Mouse (Mus musculus): ENCODE results near the gene Srrm3. TPM values are rescaled to one million over a fixed set of nuclear protein-coding genes. Genes with fewer than 3 reads are reported as not detected.

Srrm3 gene
- polyA plus RNA-seq, 1 experiment: 0.12 TPM

GRCm38 (mm10) chr5:135822316-135822944 lies 15.7 kb downstream of the Srrm3 start:
- TF ChIP-seq CTCF (IDR thresholded peaks at IDR 0.05; ENCODE audit: control insufficient read depth, insufficient read depth, insufficient replicate concordance, low read depth, low read length) (no peak), POLR2A (IDR thresholded peaks at IDR 0.05; ENCODE audit: control insufficient read depth, low read depth, low read length) (no peak)
- Histone ChIP-seq H3K27me3 (ENCODE audit: control insufficient read depth, insufficient read depth, low read length) (no peaks in the 10 kb centered on the region), H3K4me1 (ENCODE audit: control insufficient read depth, insufficient read depth, low read length) (0 out of 2 replicates have a peak, but pooled peaks cover 2% of the 10 kb centered on the region), H3K27ac (ENCODE audit: control insufficient read depth, insufficient read depth, low read depth, low read length) (no peak overlapping the region), H3K36me3 (ENCODE audit: control insufficient read depth, insufficient read depth, low read length) (no peaks in the 10 kb centered on the region), H3K4me3 (ENCODE audit: control insufficient read depth, low read depth, low read length) (no peak overlapping the region)

- TF ChIP-seq POLR2A (IDR thresholded peaks at IDR 0.05; ENCODE audit: control insufficient read depth, low read depth, low read length): no peak
- no peak for TF ChIP-seq CTCF (IDR thresholded peaks at IDR 0.05; ENCODE audit: control insufficient read depth, insufficient read depth, insufficient replicate concordance, low read depth, low read length)
- Histone ChIP-seq H3K27me3 (ENCODE audit: control insufficient read depth, insufficient read depth, low read length) (no peaks in the 10 kb centered on the region), H3K4me1 (ENCODE audit: control insufficient read depth, insufficient read depth, low read length) (no peaks in the 10 kb centered on the region)
Observed at GRCm38 (mm10) chr5:135824517-135824916, 17.8 kb downstream of the Srrm3 start.

GRCm38 (mm10) chr5:135826225-135826624 lies 19.5 kb downstream of the Srrm3 start:
- Histone ChIP-seq H3K27ac (ENCODE audit: control insufficient read depth, insufficient read depth, low read depth, low read length) (no peak overlapping the region), H3K27me3 (ENCODE audit: control insufficient read depth, insufficient read depth, low read length) (no peaks in the 10 kb centered on the region), H3K4me3 (ENCODE audit: control insufficient read depth, low read depth, low read length) (no peak overlapping the region), H3K4me1 (ENCODE audit: control insufficient read depth, insufficient read depth, low read length) (no peaks in the 10 kb centered on the region; the same call in 1 of the 2 replicates), H3K36me3 (ENCODE audit: control insufficient read depth, insufficient read depth, low read length) (no peaks in the 10 kb centered on the region)
- no peak for TF ChIP-seq POLR2A (IDR thresholded peaks at IDR 0.05; ENCODE audit: control insufficient read depth, low read depth, low read length)
- no peak for TF ChIP-seq CTCF (IDR thresholded peaks at IDR 0.05; ENCODE audit: control insufficient read depth, insufficient read depth, insufficient replicate concordance, low read depth, low read length)

More at GRCm38 (mm10) chr5:135824517-135824916, 17.8 kb downstream of the Srrm3 start:
- Histone ChIP-seq H3K4me3 (ENCODE audit: control insufficient read depth, low read depth, low read length) (no peak overlapping the region), H3K27ac (ENCODE audit: control insufficient read depth, insufficient read depth, low read depth, low read length) (no peak overlapping the region), H3K36me3 (ENCODE audit: control insufficient read depth, insufficient read depth, low read length) (no peaks in the 10 kb centered on the region)

GRCm38 (mm10) chr5:135829381-135829780 lies 22.7 kb downstream of the Srrm3 start:
- no peak overlapping the region for H3K4me3 ChIP-seq (ENCODE audit: control insufficient read depth, low read depth, low read length)
- TF ChIP-seq POLR2A (IDR thresholded peaks at IDR 0.05; ENCODE audit: control insufficient read depth, low read depth, low read length): no peak
- TF ChIP-seq CTCF (IDR thresholded peaks at IDR 0.05; ENCODE audit: control insufficient read depth, insufficient read depth, insufficient replicate concordance, low read depth, low read length): no peak
- H3K27ac ChIP-seq (ENCODE audit: control insufficient read depth, insufficient read depth, low read depth, low read length): no peak overlapping the region
- H3K27me3 ChIP-seq (ENCODE audit: control insufficient read depth, insufficient read depth, low read length): no peaks in the 10 kb centered on the region
- no peaks in the 10 kb centered on the region for H3K36me3 ChIP-seq (ENCODE audit: control insufficient read depth, insufficient read depth, low read length)
- H3K4me1 ChIP-seq (ENCODE audit: control insufficient read depth, insufficient read depth, low read length): no peaks in the 10 kb centered on the region; the same call in 1 of the 2 replicates

- no peak for TF ChIP-seq CTCF (IDR thresholded peaks at IDR 0.05; ENCODE audit: control insufficient read depth, insufficient read depth, insufficient replicate concordance, low read depth, low read length)
- no peak for TF ChIP-seq POLR2A (IDR thresholded peaks at IDR 0.05; ENCODE audit: control insufficient read depth, low read depth, low read length)
- Histone ChIP-seq H3K27me3 (ENCODE audit: control insufficient read depth, insufficient read depth, low read length) (no peaks in the 10 kb centered on the region), H3K27ac (ENCODE audit: control insufficient read depth, insufficient read depth, low read depth, low read length) (no peak overlapping the region), H3K36me3 (ENCODE audit: control insufficient read depth, insufficient read depth, low read length) (no peaks in the 10 kb centered on the region), H3K4me3 (ENCODE audit: control insufficient read depth, low read depth, low read length) (no peak overlapping the region), H3K4me1 (ENCODE audit: control insufficient read depth, insufficient read depth, low read length) (peaks cover 3% of the 10 kb centered on the region)
Observed at GRCm38 (mm10) chr5:135832729-135833128, 26.0 kb downstream of the Srrm3 start.

GRCm38 (mm10) chr5:135834769-135835491 lies 28.2 kb downstream of the Srrm3 start:
- no peaks in the 10 kb centered on the region for H3K36me3 ChIP-seq (ENCODE audit: control insufficient read depth, insufficient read depth, low read length)
- peaks cover 3% of the 10 kb centered on the region for H3K4me1 ChIP-seq (ENCODE audit: control insufficient read depth, insufficient read depth, low read length)
- H3K4me3 ChIP-seq (ENCODE audit: control insufficient read depth, low read depth, low read length): peak overlapping the region; percentile 16
- no peaks in the 10 kb centered on the region for H3K27me3 ChIP-seq (ENCODE audit: control insufficient read depth, insufficient read depth, low read length)
- no peak overlapping the region for H3K27ac ChIP-seq (ENCODE audit: control insufficient read depth, insufficient read depth, low read depth, low read length)
- TF ChIP-seq POLR2A (IDR thresholded peaks at IDR 0.05; ENCODE audit: control insufficient read depth, low read depth, low read length) (0 out of 2 replicates have a peak, but pooled peaks have one; percentile 14), CTCF (IDR thresholded peaks at IDR 0.05; ENCODE audit: control insufficient read depth, insufficient read depth, insufficient replicate concordance, low read depth, low read length) (no peak)

GRCm38 (mm10) chr5:135835492-135835858 lies 28.8 kb downstream of the Srrm3 start:
- no peak for TF ChIP-seq POLR2A (IDR thresholded peaks at IDR 0.05; ENCODE audit: control insufficient read depth, low read depth, low read length)
- no peak for TF ChIP-seq CTCF (IDR thresholded peaks at IDR 0.05; ENCODE audit: control insufficient read depth, insufficient read depth, insufficient replicate concordance, low read depth, low read length)
- H3K27ac ChIP-seq (ENCODE audit: control insufficient read depth, insufficient read depth, low read depth, low read length): no peak overlapping the region
- peaks cover 3% of the 10 kb centered on the region for H3K4me1 ChIP-seq (ENCODE audit: control insufficient read depth, insufficient read depth, low read length)
- no peaks in the 10 kb centered on the region for H3K36me3 ChIP-seq (ENCODE audit: control insufficient read depth, insufficient read depth, low read length)
- peak overlapping the region; percentile 16 for H3K4me3 ChIP-seq (ENCODE audit: control insufficient read depth, low read depth, low read length)
- no peaks in the 10 kb centered on the region for H3K27me3 ChIP-seq (ENCODE audit: control insufficient read depth, insufficient read depth, low read length)
